Mouse (Mus musculus) MEL (cell line): ENCODE measurements around the gene Fcer1g.

ENCODE experiments used
- CTCF ChIP-seq, 3 experiments: IDR thresholded peaks in 2 of 3; conservative IDR thresholded peaks in 1 of 3; 2 replicates each; pipeline ENCODE4 v1.5.1; 2011 to 2012; ENCODE audit warnings: low read length in 3 of 3, low read depth in 2 of 3, mild to moderate bottlenecking in 2 of 3, improper control_type of control experiment in 1 of 3, inconsistent platforms in 1 of 3, mixed read lengths in 1 of 3, moderate library complexity in 1 of 3; ENCODE audit not compliant: control insufficient read depth in 1 of 3, insufficient read depth in 1 of 3, poor library complexity in 1 of 3, severe bottlenecking in 1 of 3
- EP300 ChIP-seq, 2 experiments: IDR thresholded peaks; 2 replicates each; pipeline ENCODE4 v1.6.1; 2011; ENCODE audit warnings: improper control_type of control experiment in 2 of 2, low read length in 2 of 2, low read depth in 1 of 2, mild to moderate bottlenecking in 1 of 2
- MYC ChIP-seq: IDR thresholded peaks from 2 replicates; pipeline ENCODE4 v1.6.1; 2011; ENCODE audit warnings: low read depth, mild to moderate bottlenecking, low read length, improper control_type of control experiment, moderate library complexity
- POLR2A ChIP-seq, 2 experiments: IDR thresholded peaks; 2 replicates each; pipeline ENCODE4 v1.6.1; 2011 to 2012; ENCODE audit warnings: low read length in 2 of 2, mild to moderate bottlenecking in 2 of 2, control low read depth in 1 of 2, improper control_type of control experiment in 1 of 2, low read depth in 1 of 2, moderate library complexity in 1 of 2; ENCODE audit not compliant: control insufficient read depth in 1 of 2, insufficient read depth in 1 of 2, poor library complexity in 1 of 2
- POLR2AphosphoS2 ChIP-seq: IDR thresholded peaks from 2 replicates; pipeline ENCODE4 v1.6.1; 2011; ENCODE audit warnings: low read length, improper control_type of control experiment

GRCm38 (mm10) chr1:171200769-171201168 lies 33.4 kb downstream of the Fcer1g start:
- no peak for TF ChIP-seq EP300 (IDR thresholded peaks at IDR 0.05; ENCODE audit: low read depth in 1 of 2, low read length in 2 of 2)
- no peak for TF ChIP-seq CTCF (IDR thresholded peaks at IDR 0.05 in 2 of 3, conservative IDR thresholded peaks at IDR 0.05 in 1 of 3; ENCODE audit: control insufficient read depth in 1 of 3, insufficient read depth in 1 of 3, low read depth in 2 of 3, low read length in 3 of 3, poor library complexity in 1 of 3, severe bottlenecking in 1 of 3)
- no peak for TF ChIP-seq POLR2AphosphoS2
- no peak for TF ChIP-seq POLR2A (IDR thresholded peaks at IDR 0.05; ENCODE audit: control insufficient read depth in 1 of 2, insufficient read depth in 1 of 2, low read depth in 1 of 2, low read length in 2 of 2, poor library complexity in 1 of 2)
- TF ChIP-seq MYC, result no peak
